ENCODE assay signal across 8 mouse cellular contexts in genomic region chr7:98103002-98103941, GRCm38 (mm10). TPM values are rescaled to one million over a fixed set of nuclear protein-coding genes. Genes with fewer than 3 reads are reported as not detected.
DNase-seq lines count a peak whose midpoint lies in the region; ATAC-seq lines count a peak whose summit lies in the region.

No protein-coding gene starts in this region.

- H3K4me1 ChIP-seq in embryonic facial prominence, embryonic 14.5 days (ENCODE audit: control insufficient read depth, insufficient read depth, low read length), result no peaks in the 10 kb centered on the region
- H3K4me1 ChIP-seq in limb, embryonic 13.5 days, result peaks cover 9% of the 10 kb centered on the region
- H3K4me1 ChIP-seq in midbrain, embryonic 15.5 days, result peaks cover 21% of the 10 kb centered on the region

- H3K36me3 ChIP-seq in embryonic facial prominence, embryonic 14.5 days (ENCODE audit: control insufficient read depth, insufficient read depth, low read length), result no peaks in the 10 kb centered on the region
- H3K36me3 ChIP-seq in limb, embryonic 13.5 days, result no peaks in the 10 kb centered on the region
- H3K36me3 ChIP-seq in midbrain, embryonic 15.5 days (replicated peaks), result no peaks in the 10 kb centered on the region

- H3K27me3 ChIP-seq in embryonic facial prominence, embryonic 14.5 days (replicated peaks; ENCODE audit: control insufficient read depth, insufficient read depth, low read length), result no peaks in the 10 kb centered on the region
- no peaks in the 10 kb centered on the region for H3K27me3 ChIP-seq in limb, embryonic 13.5 days
- no peaks in the 10 kb centered on the region for H3K27me3 ChIP-seq in midbrain, embryonic 15.5 days (replicated peaks)

- peak overlapping the region; percentile 25; the same call in 1 of the 2 replicates for H3K27ac ChIP-seq in embryonic facial prominence, embryonic 14.5 days (replicated peaks; ENCODE audit: low read depth, low read length)
- peak overlapping the region; percentile 58; the same call in 1 of the 2 replicates for H3K27ac ChIP-seq in limb, embryonic 13.5 days
- H3K27ac ChIP-seq in midbrain, embryonic 15.5 days, result peak overlapping the region; percentile 74

- DNase-seq in spleen, adult 18-20 months, result peak; percentile 37 to 75
- DNase-seq in spleen, adult 12 weeks (ENCODE audit: low spot score), result no peak
- peak; percentile 79 for DNase-seq in embryonic facial prominence, embryonic 14.5 days (ENCODE audit: low spot score)
- DNase-seq in heart, adult 8-10 months (ENCODE audit: low spot score), result peak; percentile 76
- peak; percentile 72 to 89 for DNase-seq in kidney, adult 8-10 months
- DNase-seq in spleen, postnatal 14 days (ENCODE audit: low spot score in 2 of 2), result peak; percentile 45 to 72

- peak overlapping the region; percentile 52 for H3K4me2 ChIP-seq in embryonic facial prominence, embryonic 14.5 days (ENCODE audit: low read depth, low read length)
- H3K4me2 ChIP-seq in limb, embryonic 13.5 days (replicated peaks), result peak overlapping the region; percentile 60
- peak overlapping the region; percentile 50 for H3K4me2 ChIP-seq in midbrain, embryonic 15.5 days

- WGBS in embryonic facial prominence, embryonic 14.5 days, result 17% methylated on average over 18 of the region's 26 CpGs
- WGBS in limb, embryonic 13.5 days, result 17% methylated on average over 19 of the region's 26 CpGs
- WGBS in midbrain, embryonic 15.5 days, result 12% methylated on average over 26 of the region's 26 CpGs

- ATAC-seq in embryonic facial prominence, embryonic 14.5 days (ENCODE audit: low read depth), result peak; percentile 39; the same call in 1 of the 2 replicates
- peak; percentile 58 for ATAC-seq in limb, embryonic 13.5 days (ENCODE audit: low FRiP score, low read depth)
- peak; percentile 82 for ATAC-seq in midbrain, embryonic 15.5 days (replicated peaks)

- peak overlapping the region; percentile 22; the same call in 1 of the 2 replicates for H3K4me3 ChIP-seq in embryonic facial prominence, embryonic 14.5 days (ENCODE audit: low read depth, low read length)
- H3K4me3 ChIP-seq in limb, embryonic 13.5 days, result peak overlapping the region; percentile 32
- peak overlapping the region; percentile 29 for H3K4me3 ChIP-seq in midbrain, embryonic 15.5 days

- H3K9ac ChIP-seq in embryonic facial prominence, embryonic 14.5 days (ENCODE audit: low read depth, low read length), result peak overlapping the region; percentile 60
- peak overlapping the region; percentile 57 for H3K9ac ChIP-seq in limb, embryonic 13.5 days
- peak overlapping the region; percentile 50 for H3K9ac ChIP-seq in midbrain, embryonic 15.5 days

- no peaks in the 10 kb centered on the region for H3K9me3 ChIP-seq in embryonic facial prominence, embryonic 14.5 days (ENCODE audit: control insufficient read depth, low read length)
- H3K9me3 ChIP-seq in limb, embryonic 13.5 days, result no peaks in the 10 kb centered on the region
- no peaks in the 10 kb centered on the region for H3K9me3 ChIP-seq in midbrain, embryonic 15.5 days

RNA-seq across cellular contexts. Expression of gene Myo7a, which starts 16.1 kb away (rescaled TPM):
- 9.2 and 10.1 TPM in 2 replicates for polyA plus RNA-seq in embryonic facial prominence, embryonic 14.5 days (2014; fragmentation: Nextera tagmentation; extraction: Ambion mirVana)
- 1 to 10 TPM; 3.6 to 4.7 (median 4.3) TPM for total RNA-seq in heart, adult 8-10 months (2022)
- polyA plus RNA-seq in limb, embryonic 13.5 days (2015; fragmentation: Nextera tagmentation; extraction: Ambion mirVana), result 11.0 and 12.2 TPM in 2 replicates
- polyA plus RNA-seq in midbrain, embryonic 15.5 days (2015; fragmentation: Nextera tagmentation; extraction: Ambion mirVana), result 20.6 and 23.8 TPM in 2 replicates

RNA-seq across cellular contexts. Expression of gene Omp, which starts 42.0 kb away (rescaled TPM):
- 2.7 and 4.8 TPM in 2 replicates for polyA plus RNA-seq in embryonic facial prominence, embryonic 14.5 days (2014; fragmentation: Nextera tagmentation; extraction: Ambion mirVana)
- under 1 TPM in 3 of 4 experiments, not detected in 1; 0.16 to 0.24 (median 0.20) TPM for total RNA-seq in heart, adult 8-10 months (2022)
- 0.25 and 0.37 TPM in 2 replicates for polyA plus RNA-seq in limb, embryonic 13.5 days (2015; fragmentation: Nextera tagmentation; extraction: Ambion mirVana)
- 0.33 and 0.37 TPM in 2 replicates for polyA plus RNA-seq in midbrain, embryonic 15.5 days (2015; fragmentation: Nextera tagmentation; extraction: Ambion mirVana)
